Mouse (Mus musculus) heart, adult 9 months (tissue): ENCODE data around the gene Spa17.

Experiments
- DNase-seq, 2 experiments: peaks; one replicate each; pipeline ENCODE4 v3.0.0; 2022; ENCODE audit warnings: low spot score in 2 of 2

Spa17 gene

DNA sequence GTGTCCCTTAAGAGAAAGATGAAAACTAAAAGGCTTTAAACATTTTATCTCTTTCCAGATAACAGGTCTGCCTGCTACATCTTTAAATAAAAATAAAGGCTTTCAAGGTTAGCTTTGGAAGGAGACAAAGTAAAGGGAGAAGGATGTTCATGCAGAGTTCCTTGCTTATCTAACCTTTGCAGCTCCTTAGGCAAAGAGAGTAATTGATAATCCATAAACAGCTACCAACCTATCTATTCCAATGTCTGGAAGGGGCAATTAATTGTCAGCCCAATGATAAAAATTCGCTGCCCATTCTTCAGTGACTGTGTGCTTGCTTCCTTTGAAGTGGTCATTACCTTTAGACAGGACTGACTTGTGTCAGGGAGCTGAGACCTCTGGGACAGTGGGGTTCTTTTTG lies 49.7 kb downstream of the Spa17 start:
- no peak for DNase-seq

DNA sequence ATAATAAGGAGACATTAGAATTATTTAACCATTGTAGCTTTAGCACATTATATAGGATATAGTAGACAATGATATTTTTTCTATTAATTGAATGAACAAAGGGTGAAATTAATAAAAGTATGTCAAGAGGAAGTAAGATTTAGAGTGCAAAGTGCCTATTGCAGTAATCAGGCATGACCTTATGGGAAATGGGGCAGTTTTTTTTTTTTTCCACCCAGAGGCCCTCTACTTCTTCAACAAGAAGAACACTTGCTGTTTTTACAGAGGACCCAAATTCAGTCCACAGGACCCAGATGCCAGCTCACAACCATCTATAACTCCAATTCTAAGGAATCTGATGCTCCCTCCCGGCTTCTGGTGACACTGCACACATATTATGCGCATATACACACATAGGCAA lies 52.9 kb downstream of the Spa17 start:
- DNase-seq: no peak

DNA sequence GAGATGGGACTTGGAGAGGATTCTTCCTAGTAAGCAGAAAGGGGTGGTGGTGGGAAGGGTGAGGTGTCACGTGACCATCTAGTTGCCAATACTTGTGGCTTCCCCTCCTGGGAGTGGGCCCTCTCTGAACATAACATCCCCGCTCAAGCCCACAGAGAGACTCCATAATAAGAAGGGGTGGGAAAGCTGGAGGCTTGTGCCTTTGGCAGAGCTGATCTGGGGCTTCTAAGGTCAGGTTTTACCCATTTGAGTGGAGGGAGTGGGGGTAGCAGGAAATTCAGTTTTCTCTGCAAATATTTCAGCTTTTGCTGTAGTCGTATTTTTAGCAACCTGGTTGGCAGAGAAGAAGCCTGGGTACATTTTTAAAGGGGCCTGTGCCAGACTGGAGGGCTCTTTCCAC lies 57.2 kb downstream of the Spa17 start:
- no peak for DNase-seq

GRCm38 (mm10) chr9:37554838-37555748 lies 58.4 kb downstream of the Spa17 start, which contains the start of gene Siae:
Gene Siae, plus strand, starts transcription at chr9:37555698.
- no peak for DNase-seq

- no peak for DNase-seq
Measured at GRCm38 (mm10) chr9:37554279-37554678, 59.2 kb downstream of the Spa17 start.
